In the genomic region with DNA sequence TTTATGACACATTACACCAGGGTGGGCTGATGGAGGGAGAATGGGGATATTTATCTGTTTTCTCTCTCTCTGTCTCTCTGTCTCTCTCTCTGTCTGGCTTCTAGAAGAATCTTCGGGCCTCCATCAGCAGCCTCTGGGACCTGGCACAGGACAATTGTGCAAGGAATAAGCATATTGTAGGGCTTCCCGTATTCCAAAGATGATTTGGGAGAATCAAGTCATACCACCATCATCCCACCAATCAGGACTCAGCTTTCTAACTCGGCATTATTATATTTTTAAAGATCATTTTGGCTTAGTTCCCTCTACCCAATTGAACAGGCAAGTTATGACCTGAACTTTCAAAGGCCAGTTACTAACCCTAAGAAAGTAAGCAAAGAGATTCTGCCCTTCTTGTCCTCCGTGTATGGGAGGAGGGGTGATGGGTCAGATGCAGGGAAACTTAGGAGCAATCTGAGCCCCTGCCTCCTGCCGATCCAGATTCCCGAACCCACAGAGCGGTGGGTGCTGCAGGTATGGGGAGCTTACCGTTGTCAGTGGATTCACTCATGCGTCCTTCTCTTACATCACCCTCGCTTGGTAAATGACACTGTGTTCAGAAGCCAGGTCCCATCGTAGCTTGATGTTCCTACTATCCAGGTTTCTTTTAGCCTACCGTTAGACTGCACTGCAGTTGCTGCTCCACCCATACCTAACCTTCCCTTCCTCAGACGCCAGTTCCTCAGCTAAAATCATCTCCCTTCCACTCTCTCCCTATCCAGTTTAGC, we compare ENCODE assay signal across 8 mouse cellular contexts. TPM values are rescaled to one million over a fixed set of nuclear protein-coding genes. Genes with fewer than 3 reads are reported as not detected.
DNase-seq lines count a peak whose midpoint lies in the region; ATAC-seq and TF ChIP-seq lines count a peak whose summit lies in the region.

No protein-coding gene starts in this region.

- peaks cover 24% of the 10 kb centered on the region for H3K4me1 ChIP-seq in heart, postnatal 0 days (ENCODE audit: control insufficient read depth, insufficient read depth)
- peaks cover 36% of the 10 kb centered on the region for H3K4me1 ChIP-seq in forebrain, embryonic 13.5 days
- peaks cover 24% of the 10 kb centered on the region for H3K4me1 ChIP-seq in liver, embryonic 16.5 days (ENCODE audit: control insufficient read depth, low read depth, low read length)

- TF ChIP-seq EP300 in heart, postnatal 0 days (IDR thresholded peaks at IDR 0.05; ENCODE audit: low read depth) = no peak

- H3K9ac ChIP-seq in heart, postnatal 0 days (replicated peaks; ENCODE audit: low read depth, low read length) = no peak overlapping the region
- peak overlapping the region; percentile 38 for H3K9ac ChIP-seq in forebrain, embryonic 13.5 days
- H3K9ac ChIP-seq in liver, embryonic 16.5 days (ENCODE audit: low read depth, low read length) = peak overlapping the region; percentile 29

- DNase-seq in heart, postnatal 0 days (ENCODE audit: low spot score) = no peak
- DNase-seq in heart, adult 11 months = no peak
- peak; percentile 38 for DNase-seq in NIH3T3 (ENCODE audit: low read depth)
- DNase-seq in spleen, adult 18-20 months = no peak
- DNase-seq in spleen, adult 12 weeks (ENCODE audit: low spot score) = no peak
- DNase-seq in right cerebral cortex, postnatal 36 days (ENCODE audit: low spot score in 2 of 2) = no peak

- no peak overlapping the region for H3K27ac ChIP-seq in heart, postnatal 0 days (ENCODE audit: low read depth)
- no peak overlapping the region for H3K27ac ChIP-seq in forebrain, embryonic 13.5 days
- H3K27ac ChIP-seq in liver, embryonic 16.5 days (ENCODE audit: low read length) = no peak overlapping the region

- peak overlapping the region; percentile 79 for H3K4me2 ChIP-seq in heart, postnatal 0 days (ENCODE audit: low read depth, low read length)
- H3K4me2 ChIP-seq in forebrain, embryonic 13.5 days = peak overlapping the region; percentile 87
- H3K4me2 ChIP-seq in liver, embryonic 16.5 days (ENCODE audit: low read depth, low read length) = peak overlapping the region; percentile 75

- TF ChIP-seq CTCF in heart, postnatal 0 days (IDR thresholded peaks at IDR 0.05; ENCODE audit: low read depth) = no peak

- H3K9me3 ChIP-seq in heart, postnatal 0 days (replicated peaks; ENCODE audit: control insufficient read depth, low read length) = no peaks in the 10 kb centered on the region
- H3K9me3 ChIP-seq in forebrain, embryonic 13.5 days (replicated peaks) = no peaks in the 10 kb centered on the region
- no peaks in the 10 kb centered on the region for H3K9me3 ChIP-seq in liver, embryonic 16.5 days (replicated peaks; ENCODE audit: control insufficient read depth, low read length)

- no peak for ATAC-seq in heart, postnatal 0 days (ENCODE audit: insufficient read depth, low read depth)
- peak; percentile 20; the same call in 1 of the 2 replicates for ATAC-seq in forebrain, embryonic 13.5 days
- ATAC-seq in liver, embryonic 16.5 days (ENCODE audit: low read depth) = no peak

- H3K36me3 ChIP-seq in heart, postnatal 0 days (replicated peaks; ENCODE audit: control insufficient read depth, insufficient read depth, low read length) = no peaks in the 10 kb centered on the region
- no peaks in the 10 kb centered on the region for H3K36me3 ChIP-seq in forebrain, embryonic 13.5 days (ENCODE audit: poor library complexity, severe bottlenecking)
- no peaks in the 10 kb centered on the region for H3K36me3 ChIP-seq in liver, embryonic 16.5 days (ENCODE audit: control insufficient read depth, insufficient read depth)

- H3K4me3 ChIP-seq in heart, postnatal 0 days (ENCODE audit: low read depth, low read length) = peak overlapping the region; percentile 93
- peak overlapping the region; percentile 99 for H3K4me3 ChIP-seq in forebrain, embryonic 13.5 days
- H3K4me3 ChIP-seq in liver, embryonic 16.5 days (ENCODE audit: low read depth, low read length) = peak overlapping the region; percentile 98

- no peaks in the 10 kb centered on the region for H3K27me3 ChIP-seq in heart, postnatal 0 days (ENCODE audit: control insufficient read depth, insufficient read depth, low read length)
- peaks cover 11% of the 10 kb centered on the region; the same call in 1 of the 2 replicates for H3K27me3 ChIP-seq in forebrain, embryonic 13.5 days
- no peaks in the 10 kb centered on the region; the same call in 1 of the 2 replicates for H3K27me3 ChIP-seq in liver, embryonic 16.5 days (ENCODE audit: control insufficient read depth, insufficient read depth, low read depth, low read length)

- 51% methylated on average over 13 of the region's 13 CpGs for WGBS in heart, postnatal 0 days
- WGBS in forebrain, embryonic 13.5 days = 60% methylated on average over 13 of the region's 13 CpGs
- 49% methylated on average over 13 of the region's 13 CpGs for WGBS in liver, embryonic 16.5 days (ENCODE audit: insufficient replicate concordance)

RNA-seq across cellular contexts. Expression of a gene that starts 0.8 kb away (rescaled TPM):
- 100 and 126 TPM in 2 replicates for total RNA-seq in heart, postnatal 0 days (2014; rRNA removed; ENCODE audit: low replicate concordance)
- polyA plus RNA-seq in heart, postnatal 0 days (2015; fragmentation: Nextera tagmentation; extraction: Ambion mirVana) = 25.9 and 31.2 TPM in 2 replicates
- polyA plus RNA-seq in forebrain, embryonic 13.5 days (2015; fragmentation: Nextera tagmentation; extraction: Ambion mirVana) = 76.3 and 97.0 TPM in 2 replicates
- 10.0 and 13.6 TPM in 2 replicates for polyA plus RNA-seq in liver, embryonic 16.5 days (2015; fragmentation: Nextera tagmentation; extraction: Ambion mirVana)
